Mouse (Mus musculus): Measurements from ENCODE around the gene Tmem161a.

Tmem161a gene

DNA sequence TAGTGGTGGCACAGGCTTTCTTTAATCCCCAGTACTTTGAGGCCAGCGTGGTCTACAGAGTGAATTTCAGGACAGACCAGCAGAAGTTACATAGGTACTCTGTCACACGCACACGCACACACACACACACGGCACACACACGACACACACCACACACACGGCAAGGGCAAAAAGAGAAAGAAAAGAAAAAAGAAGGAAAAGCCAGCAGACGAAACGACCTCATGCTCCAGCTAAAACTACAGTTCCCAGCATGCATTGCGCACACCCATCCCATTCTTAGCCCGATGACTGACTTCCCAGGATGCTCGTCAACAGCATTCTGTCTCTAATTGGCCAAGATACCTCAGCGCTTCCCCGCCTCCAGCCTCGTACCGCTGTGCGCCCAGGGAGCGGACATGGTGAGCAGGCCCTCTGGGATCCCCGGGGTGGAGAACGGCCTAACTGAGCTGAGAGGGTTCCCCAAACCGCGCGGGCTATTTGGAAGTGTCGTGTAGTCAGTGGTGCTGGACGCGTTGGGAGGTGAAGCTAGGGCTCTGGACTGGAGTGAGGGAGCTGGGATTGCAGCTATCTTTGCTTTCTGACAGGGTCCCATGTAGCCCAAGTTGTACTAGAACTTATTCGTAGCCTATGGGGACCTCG, at the start of gene Tmem161a:
TSS of gene Tmem161a (plus strand) at position 314 of the 639 bp plus-strand sequence.
- peak; percentile 91 for DNase-seq

GRCm38 (mm10) chr8:70122863-70123262, 49.3 kb upstream of the Tmem161a start:
- no peak for DNase-seq

DNA sequence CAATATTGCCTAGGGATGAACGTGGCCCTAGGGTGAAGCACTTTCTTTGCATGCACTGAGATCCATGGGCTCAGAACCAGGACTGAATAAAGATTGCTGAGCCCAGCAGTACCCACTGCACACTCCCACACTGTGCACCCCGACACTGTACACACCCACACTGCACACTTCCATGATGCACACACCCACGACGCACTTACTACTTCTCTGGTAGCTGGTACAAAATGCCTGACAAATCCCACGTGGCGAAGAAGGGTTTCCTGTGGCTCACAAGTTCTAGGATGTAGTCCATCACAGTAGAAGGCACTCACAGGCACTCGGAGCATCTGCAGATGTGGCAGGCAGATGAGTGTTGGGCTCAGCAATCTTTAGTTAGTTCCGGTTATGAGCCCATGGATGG, 47.2 kb upstream of the Tmem161a start:
- no peak for DNase-seq

- DNase-seq = peak; percentile 56
These were observed 43.7 kb upstream of the Tmem161a start for GRCm38 (mm10) chr8:70128435-70128834.

DNA sequence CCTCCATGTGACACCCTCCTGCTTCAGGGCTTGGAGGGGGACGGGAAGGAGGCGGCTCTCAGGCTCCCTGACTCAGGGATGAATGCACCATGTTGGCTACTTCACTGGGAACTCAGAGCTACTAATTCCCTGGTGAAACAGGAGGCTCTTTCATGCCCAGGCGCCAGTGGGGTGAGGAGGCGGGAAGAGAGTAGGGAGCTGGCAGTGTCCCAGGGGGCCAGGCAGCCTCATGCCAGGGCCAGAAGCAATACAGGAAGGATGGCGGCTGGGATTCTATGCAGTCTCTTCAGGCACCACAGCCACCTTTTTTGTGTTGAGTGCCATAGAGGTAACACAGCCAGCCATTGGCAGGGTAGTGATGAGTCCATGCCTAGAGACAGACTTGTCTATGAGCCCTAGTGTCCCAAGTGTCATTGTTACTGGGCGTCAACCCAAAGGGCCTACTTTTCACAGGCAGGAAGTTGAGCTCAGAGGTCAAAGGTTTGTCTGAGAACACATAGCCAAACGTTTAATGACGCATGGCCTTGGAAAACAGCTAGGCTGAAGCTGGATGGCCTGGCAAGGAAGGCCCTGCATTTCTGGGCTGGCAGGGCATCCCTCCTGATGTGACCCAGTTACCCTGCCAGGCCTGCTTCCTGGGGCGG, 42.7 kb upstream of the Tmem161a start:
- DNase-seq = peak; percentile 43

DNA sequence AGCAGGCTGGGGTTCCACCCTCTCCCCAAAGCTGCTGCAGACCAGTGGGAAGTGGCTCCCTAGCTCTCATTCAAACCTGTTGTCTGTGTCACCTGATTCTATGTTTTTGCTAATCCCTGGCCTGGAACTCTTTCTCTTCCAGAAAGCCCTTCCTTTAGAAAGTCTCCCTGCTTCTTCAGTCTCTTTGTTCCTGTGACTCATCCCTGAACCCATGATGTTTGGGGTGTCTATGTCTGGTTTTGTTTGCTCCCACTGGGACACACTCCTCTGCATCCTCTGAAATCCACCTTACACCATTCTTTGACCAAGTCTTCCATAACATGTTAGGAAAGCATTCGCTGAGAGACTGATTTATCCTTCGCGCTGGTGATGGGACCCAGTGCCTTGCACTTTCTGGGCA, 42.1 kb upstream of the Tmem161a start:
- no peak for DNase-seq

- DNase-seq = peak; percentile 85
These were observed 40.8 kb upstream of the Tmem161a start, which contains the start of gene Nr2c2ap for GRCm38 (mm10) chr8:70131166-70131883. TSS of gene Nr2c2ap (plus strand) at chr8:70131333.

- no peak for DNase-seq
These were observed 38.1 kb upstream of the Tmem161a start for GRCm38 (mm10) chr8:70134086-70134485.

DNA sequence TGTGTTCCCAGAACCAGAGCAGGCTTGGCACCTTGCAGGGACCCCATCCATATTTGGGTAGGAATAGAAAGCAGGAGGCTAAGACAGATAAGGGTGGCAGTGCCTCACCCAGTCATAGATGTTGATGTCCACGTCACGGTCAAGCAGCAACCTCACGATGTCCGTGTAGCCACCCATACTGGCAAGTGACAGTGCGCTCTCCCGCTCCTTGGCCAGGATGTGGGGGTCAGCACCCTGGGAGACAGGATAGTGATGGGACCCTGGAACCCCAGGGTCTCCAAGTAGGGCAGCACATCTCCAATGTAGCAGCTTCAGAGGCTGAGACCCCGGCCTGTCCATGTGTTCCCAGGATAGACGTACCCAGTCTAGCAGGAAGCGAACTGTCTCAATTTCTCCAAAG, 37.2 kb upstream of the Tmem161a start:
- DNase-seq = no peak

DNA sequence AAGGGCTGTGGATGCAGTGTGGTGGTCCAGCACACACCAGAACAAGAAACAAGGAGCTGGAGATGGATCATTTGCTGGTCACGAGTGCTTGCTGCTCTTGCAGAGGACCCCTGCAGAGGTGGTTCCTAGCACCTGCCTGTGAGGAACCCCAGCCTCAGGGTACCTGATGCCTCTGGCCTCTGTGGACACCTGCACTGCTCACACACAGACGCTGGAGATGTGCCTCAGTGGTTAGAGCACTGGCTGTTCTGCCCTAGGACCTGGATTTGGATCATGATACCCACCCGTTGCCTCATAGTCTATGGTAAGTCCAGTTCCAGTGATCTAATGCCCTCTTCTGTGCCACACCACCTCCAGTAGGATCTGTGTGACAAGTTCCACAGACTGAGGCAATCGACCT, 35.6 kb upstream of the Tmem161a start:
- DNase-seq = no peak

DNA sequence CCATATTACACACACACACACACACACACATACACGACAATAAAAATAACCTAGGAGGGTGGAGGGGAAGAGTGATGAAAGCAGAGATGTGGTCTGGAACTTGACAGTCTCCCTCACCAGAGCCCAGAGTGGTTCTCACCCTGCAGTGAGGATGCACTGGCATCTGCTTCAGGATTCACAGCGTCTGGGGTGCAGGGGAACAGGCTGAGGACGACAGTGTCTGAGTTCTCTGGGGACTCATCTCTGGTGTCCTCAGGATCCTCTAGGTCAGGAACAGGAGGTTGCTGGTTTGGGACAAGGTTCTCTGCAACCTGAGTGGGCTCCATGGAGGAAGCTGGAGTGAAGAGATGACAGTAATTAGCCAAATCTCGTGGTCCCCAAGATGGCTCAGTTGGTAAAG, 34.3 kb upstream of the Tmem161a start:
- DNase-seq = no peak

GRCm38 (mm10) chr8:70139026-70139857, 32.9 kb upstream of the Tmem161a start, which contains the start of the genes Rfxank, Borcs8 and Mef2b:
TSS of gene Rfxank (minus strand) at chr8:70139154.
TSS of gene Borcs8 (plus strand) at chr8:70139499.
TSS of gene Mef2b (plus strand) at chr8:70139711.
- DNase-seq = peak; percentile 99

DNA sequence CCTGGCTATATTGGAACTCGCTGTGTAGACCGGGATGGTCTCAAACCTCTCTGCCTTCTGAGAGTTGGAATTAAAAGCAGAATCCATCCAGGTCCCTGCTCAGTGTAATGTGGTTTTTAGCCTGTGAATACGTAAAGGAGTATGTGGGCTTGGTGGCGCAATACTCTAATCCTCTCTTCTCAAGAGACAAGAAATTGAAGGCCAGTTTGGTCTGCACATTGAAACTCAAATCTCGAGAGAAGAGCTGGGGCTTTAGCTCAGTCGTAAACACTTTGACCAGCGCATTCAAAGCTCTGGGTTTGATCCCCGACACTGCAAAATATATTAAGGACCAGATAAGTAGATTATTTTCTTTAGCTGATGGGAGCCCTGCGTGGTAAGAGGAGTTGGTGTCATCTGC, 32.2 kb upstream of the Tmem161a start:
- no peak for DNase-seq

- DNase-seq = no peak
These were observed 24.2 kb upstream of the Tmem161a start for GRCm38 (mm10) chr8:70147678-70148607.

- DNase-seq = no peak
These were observed 22.0 kb upstream of the Tmem161a start for GRCm38 (mm10) chr8:70150158-70150557.

GRCm38 (mm10) chr8:70152537-70153257, 19.5 kb upstream of the Tmem161a start:
- peak; percentile 68 for DNase-seq

GRCm38 (mm10) chr8:70157240-70157800, 14.8 kb upstream of the Tmem161a start:
- DNase-seq = no peak

DNA sequence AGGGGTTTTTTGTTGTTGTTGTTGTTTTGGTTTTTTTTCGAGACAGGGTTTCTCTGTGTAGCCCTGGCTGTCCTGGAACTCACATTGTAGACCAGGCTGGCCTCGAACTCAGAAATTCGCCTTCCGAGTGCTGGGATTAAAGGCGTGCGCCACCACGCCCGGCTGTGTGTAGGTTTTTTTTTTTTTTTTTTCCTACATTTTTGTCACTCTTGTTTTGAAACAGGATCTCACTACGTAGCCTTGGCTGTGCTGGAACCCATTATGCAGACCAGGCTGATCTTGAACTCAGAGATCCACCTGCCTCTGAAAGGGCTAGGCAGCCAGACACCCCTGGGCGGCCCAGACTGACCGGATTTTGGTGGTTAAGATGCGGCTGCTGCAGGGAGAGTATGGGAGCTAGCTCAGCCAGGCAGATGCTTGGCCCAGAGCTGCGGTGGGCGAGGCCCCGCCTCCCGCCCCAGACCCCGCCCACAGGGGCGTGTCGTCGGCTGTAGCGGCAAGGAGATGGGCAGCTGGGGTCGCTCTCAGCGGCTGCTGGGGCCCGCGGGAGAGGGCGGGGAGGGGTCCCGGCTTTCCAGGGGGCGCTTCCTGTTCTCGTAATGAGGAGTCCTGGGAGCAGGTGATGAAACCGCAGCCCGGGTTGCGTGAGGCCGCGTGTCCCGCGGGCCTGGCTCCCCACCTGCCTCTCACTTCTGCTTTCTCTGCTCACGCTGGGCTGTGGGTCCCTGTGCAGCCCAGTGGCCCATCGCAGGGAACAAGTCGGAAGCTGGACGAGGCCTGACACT, 13.9 kb upstream of the Tmem161a start:
- peak; percentile 73 for DNase-seq

GRCm38 (mm10) chr8:70159211-70159610, 12.9 kb upstream of the Tmem161a start:
- DNase-seq = no peak

DNA sequence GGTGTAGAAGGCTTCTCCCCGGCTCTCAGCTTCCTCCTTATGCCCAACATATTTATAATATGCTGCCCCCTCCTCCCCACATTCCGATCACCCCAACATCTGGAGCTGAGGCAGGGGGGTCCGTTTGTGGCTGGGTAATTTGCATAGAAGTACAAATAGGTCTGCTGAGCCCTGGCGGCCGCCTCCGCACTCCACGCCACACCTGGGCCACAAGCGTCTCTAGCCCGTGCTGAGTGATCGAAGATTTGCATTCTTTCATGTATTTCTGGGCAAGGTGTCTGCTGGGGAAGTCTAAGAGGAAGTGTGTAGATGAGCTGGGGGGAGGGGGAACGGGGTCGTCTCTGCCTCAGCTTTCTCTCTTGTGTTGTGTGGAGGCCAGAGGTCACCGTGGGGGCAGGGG, 12.1 kb upstream of the Tmem161a start:
- DNase-seq = no peak
